Mouse (Mus musculus) ES-Bruce4 (cell line): ENCODE results near the gene Rnf19b. TPM values are rescaled to one million over a fixed set of nuclear protein-coding genes. Genes with fewer than 3 reads are reported as not detected.

ENCODE experiments used
- H3K27ac ChIP-seq: 2 replicates; pipeline ENCODE4 v1.5.1; 2012; ENCODE audit warnings: low read length, inconsistent platforms; ENCODE audit not compliant: insufficient read depth
- H3K27me3 ChIP-seq: 2 replicates; pipeline ENCODE4 v1.6.1; 2012; ENCODE audit warnings: mild to moderate bottlenecking, low read length, inconsistent platforms; ENCODE audit not compliant: control insufficient read depth, poor library complexity, insufficient read depth, severe bottlenecking
- H3K36me3 ChIP-seq: 2 replicates; pipeline ENCODE4 v1.6.1; 2012; ENCODE audit warnings: inconsistent platforms, mild to moderate bottlenecking, low read length, moderate library complexity; ENCODE audit not compliant: control insufficient read depth, poor library complexity, insufficient read depth, severe bottlenecking
- H3K4me1 ChIP-seq: one replicate; pipeline ENCODE4 v1.8.1; 2011; ENCODE audit warnings: low read length; ENCODE audit not compliant: control insufficient read depth, insufficient read depth
- H3K4me3 ChIP-seq: 2 replicates; pipeline ENCODE4 v1.5.1; 2011; ENCODE audit warnings: low read depth, mild to moderate bottlenecking, low read length
- H3K9ac ChIP-seq: 2 replicates; pipeline ENCODE4 v1.6.1; 2012; ENCODE audit warnings: low read depth, mild to moderate bottlenecking, inconsistent platforms; ENCODE audit not compliant: poor library complexity, severe bottlenecking
- H3K9me3 ChIP-seq: replicated peaks from 2 replicates; pipeline ENCODE4 v1.6.1; 2012; ENCODE audit warnings: mild to moderate bottlenecking, low read length, inconsistent platforms; ENCODE audit not compliant: control insufficient read depth, poor library complexity, insufficient read depth, severe bottlenecking
- CTCF ChIP-seq: IDR thresholded peaks from one replicate; pipeline ENCODE4 v1.8.1; 2011; ENCODE audit warnings: low read depth, low read length
- EP300 ChIP-seq: IDR thresholded peaks from 2 replicates; pipeline ENCODE4 v1.6.1; 2011; ENCODE audit warnings: low read depth, low read length; ENCODE audit not compliant: insufficient read depth
- POLR2A ChIP-seq: IDR thresholded peaks from one replicate; pipeline ENCODE4 v1.8.1; 2011; ENCODE audit warnings: low read length; ENCODE audit not compliant: insufficient read depth
- polyA plus RNA-seq: library from polyadenylated mRNA; stranded (reverse); fragments of >200 nt; gene quantifications from 2 replicates; pipeline ENCODE4 v1.2.4, GENCODE M21; 2011; ENCODE audit warnings: low read depth; ENCODE audit not compliant: missing spikeins, insufficient read depth, insufficient read length

Gene Rnf19b
- polyA plus RNA-seq, 1 experiment = 43.4 TPM

- no peaks in the 10 kb centered on the region for H3K27me3 ChIP-seq
- H3K27ac ChIP-seq = no peak overlapping the region
- H3K4me1 ChIP-seq = peaks cover 2% of the 10 kb centered on the region
- no peaks in the 10 kb centered on the region for H3K36me3 ChIP-seq
- H3K4me3 ChIP-seq = no peak overlapping the region
- no peaks in the 10 kb centered on the region for H3K9me3 ChIP-seq
- no peak overlapping the region for H3K9ac ChIP-seq
- no peak for TF ChIP-seq EP300
- TF ChIP-seq CTCF = no peak
- TF ChIP-seq POLR2A = no peak
These were observed 49.4 kb downstream of the Rnf19b start for GRCm38 (mm10) chr4:129107348-129107899.

DNA sequence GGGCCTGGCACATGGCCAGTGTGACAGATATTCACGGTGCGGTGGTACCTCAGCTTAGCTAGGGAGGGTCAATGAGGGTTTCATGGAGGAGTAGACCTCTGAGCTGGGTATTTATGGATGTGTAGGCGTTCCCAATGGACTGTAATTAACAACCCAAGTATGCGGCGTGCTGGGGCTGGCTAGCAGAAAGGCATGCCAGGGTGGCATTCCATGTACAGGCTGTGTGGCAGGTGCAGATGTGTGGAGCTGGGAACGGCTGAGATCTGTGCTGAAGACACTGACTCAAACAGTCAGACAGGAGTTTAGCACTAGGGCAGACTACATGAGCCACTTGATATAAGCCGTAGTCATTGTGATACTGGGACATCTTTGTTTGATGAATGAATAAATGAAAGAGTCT lies 50.6 kb downstream of the Rnf19b start:
- peaks cover 2% of the 10 kb centered on the region for H3K4me1 ChIP-seq
- no peak overlapping the region for H3K9ac ChIP-seq
- H3K4me3 ChIP-seq = no peak overlapping the region
- TF ChIP-seq EP300 (no peak), CTCF (no peak), POLR2A (no peak)
- no peaks in the 10 kb centered on the region for H3K36me3 ChIP-seq
- H3K27me3 ChIP-seq = no peaks in the 10 kb centered on the region
- no peaks in the 10 kb centered on the region for H3K9me3 ChIP-seq
- no peak overlapping the region for H3K27ac ChIP-seq

DNA sequence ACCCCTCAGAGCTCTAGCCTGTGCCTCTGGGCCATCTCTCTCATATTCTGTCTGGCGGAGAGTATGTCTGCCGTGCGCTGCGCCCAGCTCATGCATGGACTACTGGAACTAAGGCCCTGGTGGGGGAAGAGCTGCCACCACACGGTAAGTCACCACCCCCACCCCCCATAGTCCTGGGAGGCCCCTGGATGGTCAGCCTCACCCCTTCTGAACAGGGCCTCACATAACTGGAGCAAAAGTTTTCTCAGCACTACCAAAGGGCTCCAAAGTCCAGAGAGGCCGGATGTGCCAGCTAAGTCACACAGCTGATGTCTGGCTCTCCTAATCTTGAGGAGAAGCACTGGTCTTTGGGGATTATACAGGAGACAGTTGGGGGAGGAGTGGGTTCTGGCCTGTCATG lies 52.7 kb downstream of the Rnf19b start:
- H3K4me1 ChIP-seq = peaks cover 4% of the 10 kb centered on the region
- H3K4me3 ChIP-seq = no peak overlapping the region
- no peak overlapping the region for H3K9ac ChIP-seq
- no peaks in the 10 kb centered on the region for H3K9me3 ChIP-seq
- H3K36me3 ChIP-seq = no peaks in the 10 kb centered on the region
- no peaks in the 10 kb centered on the region for H3K27me3 ChIP-seq
- TF ChIP-seq CTCF (no peak), POLR2A (no peak), EP300 (no peak)
- no peak overlapping the region for H3K27ac ChIP-seq

GRCm38 (mm10) chr4:129111350-129111749 lies 53.3 kb downstream of the Rnf19b start:
- no peaks in the 10 kb centered on the region for H3K9me3 ChIP-seq
- H3K4me3 ChIP-seq = no peak overlapping the region
- no peak overlapping the region for H3K9ac ChIP-seq
- H3K36me3 ChIP-seq = no peaks in the 10 kb centered on the region
- H3K27ac ChIP-seq = no peak overlapping the region
- no peaks in the 10 kb centered on the region for H3K27me3 ChIP-seq
- TF ChIP-seq CTCF (peak; percentile 74), POLR2A (no peak)
- peaks cover 4% of the 10 kb centered on the region for H3K4me1 ChIP-seq

GRCm38 (mm10) chr4:129112231-129112630 lies 54.2 kb downstream of the Rnf19b start:
- no peaks in the 10 kb centered on the region for H3K27me3 ChIP-seq
- no peak for TF ChIP-seq POLR2A

DNA sequence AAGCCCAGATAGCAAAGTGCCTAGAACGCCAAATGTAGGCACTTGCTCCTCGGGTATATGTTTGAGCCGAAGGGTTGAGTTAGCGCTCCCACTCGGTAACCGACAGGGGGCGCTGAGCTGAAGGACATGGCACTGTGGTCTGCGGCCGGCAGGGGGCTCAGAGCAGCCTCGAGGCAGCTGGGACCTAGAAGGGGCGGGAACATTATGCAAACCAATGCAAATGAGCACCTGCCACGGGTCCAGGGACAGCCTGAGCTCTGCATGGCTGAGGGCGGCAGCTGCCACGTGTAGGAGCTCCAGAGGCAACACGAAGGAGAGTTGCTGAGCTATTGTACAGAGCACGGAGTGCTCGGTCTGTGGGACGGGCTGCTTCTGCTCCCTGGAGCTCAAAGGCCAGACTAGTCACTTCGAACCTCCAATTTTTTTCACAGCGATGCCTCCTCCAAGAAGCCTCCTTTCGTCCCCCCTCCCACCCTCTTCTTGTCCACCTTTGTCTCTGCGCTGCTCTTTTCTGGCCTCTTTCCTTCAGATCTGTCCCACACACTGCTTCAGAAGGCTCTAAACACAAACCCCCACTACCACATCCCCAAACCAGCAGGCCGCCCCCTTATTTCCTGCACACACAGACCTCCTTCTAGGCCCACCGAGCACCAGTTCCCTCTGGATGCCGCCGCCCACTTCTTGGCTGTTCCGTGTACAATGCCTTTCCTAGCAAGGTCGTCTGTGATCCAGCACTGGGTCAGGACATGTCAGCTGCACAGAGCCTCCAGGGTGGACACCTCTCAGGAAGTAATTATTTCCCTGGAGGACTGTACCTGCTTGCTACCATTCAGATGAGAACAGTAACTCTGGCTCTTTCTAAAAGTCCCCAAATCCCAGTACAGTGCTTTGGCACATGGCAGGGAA lies 55.3 kb downstream of the Rnf19b start:
- Histone ChIP-seq H3K36me3 (no peaks in the 10 kb centered on the region), H3K4me3 (no peak overlapping the region), H3K4me1 (peaks cover 2% of the 10 kb centered on the region), H3K27me3 (no peaks in the 10 kb centered on the region), H3K9ac (no peak overlapping the region), H3K9me3 (no peaks in the 10 kb centered on the region), H3K27ac (no peak overlapping the region)
- TF ChIP-seq CTCF = peak; percentile 100
- TF ChIP-seq EP300 = peak; percentile 64; the same call in 1 of the 2 replicates
- peak; percentile 23 for TF ChIP-seq POLR2A

More at GRCm38 (mm10) chr4:129112231-129112630, 54.2 kb downstream of the Rnf19b start:
- Histone ChIP-seq H3K36me3 (no peaks in the 10 kb centered on the region), H3K27ac (no peak overlapping the region), H3K4me1 (peaks cover 2% of the 10 kb centered on the region), H3K9ac (no peak overlapping the region), H3K4me3 (no peak overlapping the region), H3K9me3 (no peaks in the 10 kb centered on the region)
